Mouse (Mus musculus) kidney, adult 2 months (tissue): Measurements from ENCODE around the gene Arl14ep.

Experiments used
- CTCF ChIP-seq: fragments of 200-500 bp; conservative IDR thresholded peaks from 2 replicates; pipeline ENCODE4 v1.5.1; 2011; ENCODE audit warnings: low read depth, mild to moderate bottlenecking, control low read depth, low read length, moderate library complexity, mixed read lengths; ENCODE audit not compliant: insufficient read depth, insufficient read length
- POLR2A ChIP-seq: fragments of 200-500 bp; IDR thresholded peaks from one replicate; pipeline ENCODE4 v1.6.1; 2011; ENCODE audit warnings: low read depth, low read length, control low read depth

GRCm38 (mm10) chr2:106976472-106976871, 2.2 kb upstream of the Arl14ep start:
- TF ChIP-seq POLR2A: no peak
- TF ChIP-seq CTCF: no peak
